Comparison of ENCODE assay signal across 16 mouse cellular contexts in the genomic region with DNA sequence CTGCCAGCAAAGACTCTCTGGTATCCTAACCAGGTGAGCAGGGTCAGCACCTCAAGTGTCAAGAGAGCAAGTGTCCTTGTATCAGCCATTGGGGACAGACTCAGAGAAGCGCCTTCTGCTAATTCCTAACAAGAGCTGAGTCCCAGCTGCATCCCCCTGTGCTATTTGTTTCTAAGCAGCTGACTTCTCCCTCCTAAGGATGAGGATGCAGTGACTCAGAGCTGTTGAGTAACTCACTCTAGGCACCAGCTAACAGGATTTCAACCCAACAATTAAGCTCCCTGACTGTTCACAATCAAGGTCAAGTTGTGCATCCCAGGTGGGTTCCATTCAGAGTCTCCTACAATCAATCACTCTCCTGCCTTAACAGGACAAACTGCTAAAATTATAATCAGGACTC.
"Had no signal": no experiment of that assay in that cellular context is flagged by ENCODE, and none has a peak within 500 bp of the region (broad histone marks: within the 10 kb centered on the region; RNA-seq: fewer than 3 reads in every experiment).

No protein-coding gene starts in this region.

- DNase-seq: kidney, adult 11 months; kidney, adult 9 months; kidney, postnatal 36 days; layer of hippocampus, postnatal 36 days; left cerebral cortex, postnatal 4 days; liver, embryonic 13.5 days; liver, postnatal 0 days; lung, postnatal 14 days; right cerebral cortex, postnatal 4 days; spleen, adult 18-20 months; thymus, adult 2 months; thymus, postnatal 25 days had no signal

- H3K4me3 ChIP-seq: limb, embryonic 15.5 days; liver, embryonic 13.5 days; lung, embryonic 15.5 days; midbrain, embryonic 13.5 days had no signal

- H3K4me1 ChIP-seq: liver, embryonic 13.5 days had no signal

- ATAC-seq: liver, postnatal 0 days; midbrain, embryonic 13.5 days had no signal

- H3K27ac ChIP-seq: kidney, postnatal 0 days; limb, embryonic 15.5 days; liver, embryonic 13.5 days; lung, embryonic 15.5 days; midbrain, embryonic 13.5 days had no signal
